Mouse (Mus musculus) G1E (cell line): ENCODE results near the gene Gmfg.

Experiments used
- CTCF ChIP-seq: IDR thresholded peaks from 2 replicates; pipeline ENCODE4 v1.5.1; 2012; ENCODE audit warnings: low read depth, low read length, inconsistent platforms, mixed read lengths
- POLR2AphosphoS5 ChIP-seq: IDR thresholded peaks from 2 replicates; pipeline ENCODE4 v1.6.1; 2012; ENCODE audit warnings: low read depth, low read length, inconsistent platforms; ENCODE audit not compliant: insufficient replicate concordance

GRCm38 (mm10) chr7:28490410-28490809 is 53.2 kb downstream of the Gmfg start:
- no peak for TF ChIP-seq POLR2AphosphoS5
- no peak for TF ChIP-seq CTCF
